Mouse (Mus musculus): Measurements from ENCODE around the gene Pde7b.

Gene Pde7b

GRCm38 (mm10) chr10:20493826-20494455 is 230.9 kb downstream of the Pde7b start:
- DNase-seq (ENCODE audit: low spot score) = no peak

GRCm38 (mm10) chr10:20492216-20492964 is 232.5 kb downstream of the Pde7b start:
- DNase-seq (ENCODE audit: low spot score) = no peak

GRCm38 (mm10) chr10:20490775-20491174 is 234.1 kb downstream of the Pde7b start:
- peak; percentile 31 for DNase-seq (ENCODE audit: low spot score)

GRCm38 (mm10) chr10:20490281-20490680 is 234.6 kb downstream of the Pde7b start:
- no peak for DNase-seq (ENCODE audit: low spot score)

GRCm38 (mm10) chr10:20486461-20487253 is 238.2 kb downstream of the Pde7b start:
- DNase-seq (ENCODE audit: low spot score) = peak; percentile 24

- DNase-seq (ENCODE audit: low spot score) = no peak
Observed at GRCm38 (mm10) chr10:20485816-20486215, 239.1 kb downstream of the Pde7b start.

GRCm38 (mm10) chr10:20479481-20479880 is 245.4 kb downstream of the Pde7b start:
- no peak for DNase-seq (ENCODE audit: low spot score)

GRCm38 (mm10) chr10:20478456-20478855 is 246.4 kb downstream of the Pde7b start:
- no peak for DNase-seq (ENCODE audit: low spot score)

- DNase-seq (ENCODE audit: low spot score) = peak; percentile 27
Observed at GRCm38 (mm10) chr10:20474831-20475230, 250.0 kb downstream of the Pde7b start.

GRCm38 (mm10) chr10:20474036-20474435 is 250.8 kb downstream of the Pde7b start:
- DNase-seq (ENCODE audit: low spot score) = no peak

- no peak for DNase-seq (ENCODE audit: low spot score)
Observed at GRCm38 (mm10) chr10:20473505-20473904, 251.4 kb downstream of the Pde7b start.

GRCm38 (mm10) chr10:20472007-20472406 is 252.9 kb downstream of the Pde7b start:
- no peak for DNase-seq (ENCODE audit: low spot score)

GRCm38 (mm10) chr10:20464631-20465030 is 260.2 kb downstream of the Pde7b start:
- DNase-seq (ENCODE audit: low spot score) = no peak

GRCm38 (mm10) chr10:20463941-20464340 is 260.9 kb downstream of the Pde7b start:
- DNase-seq (ENCODE audit: low spot score) = no peak

- DNase-seq (ENCODE audit: low spot score) = no peak
Observed at GRCm38 (mm10) chr10:20462596-20462995, 262.3 kb downstream of the Pde7b start.

- DNase-seq (ENCODE audit: low spot score) = no peak
Observed at GRCm38 (mm10) chr10:20459657-20460350, 265.1 kb downstream of the Pde7b start.

- no peak for DNase-seq (ENCODE audit: low spot score)
Observed at GRCm38 (mm10) chr10:20459160-20459559, 265.7 kb downstream of the Pde7b start.

GRCm38 (mm10) chr10:20454387-20455065 is 270.4 kb downstream of the Pde7b start:
- DNase-seq (ENCODE audit: low spot score) = no peak

GRCm38 (mm10) chr10:20437428-20437827 is 287.4 kb downstream of the Pde7b start:
- DNase-seq (ENCODE audit: low spot score) = no peak

GRCm38 (mm10) chr10:20437021-20437420 is 287.9 kb downstream of the Pde7b start:
- DNase-seq (ENCODE audit: low spot score) = no peak

GRCm38 (mm10) chr10:20435913-20436312 is 289.0 kb downstream of the Pde7b start:
- DNase-seq (ENCODE audit: low spot score) = no peak

- no peak for DNase-seq (ENCODE audit: low spot score)
Observed at GRCm38 (mm10) chr10:20431336-20431735, 293.5 kb downstream of the Pde7b start.

Data from embryo, embryonic 10 days (tissue).